Mouse (Mus musculus) MN1 (cell line): ENCODE data around the gene Tnnt1.

Source experiments
- DNase-seq: peaks from one replicate; pipeline ENCODE4 v3.0.0-alpha.2; 2016; ENCODE audit warnings: low spot score

The Tnnt1 gene

DNA sequence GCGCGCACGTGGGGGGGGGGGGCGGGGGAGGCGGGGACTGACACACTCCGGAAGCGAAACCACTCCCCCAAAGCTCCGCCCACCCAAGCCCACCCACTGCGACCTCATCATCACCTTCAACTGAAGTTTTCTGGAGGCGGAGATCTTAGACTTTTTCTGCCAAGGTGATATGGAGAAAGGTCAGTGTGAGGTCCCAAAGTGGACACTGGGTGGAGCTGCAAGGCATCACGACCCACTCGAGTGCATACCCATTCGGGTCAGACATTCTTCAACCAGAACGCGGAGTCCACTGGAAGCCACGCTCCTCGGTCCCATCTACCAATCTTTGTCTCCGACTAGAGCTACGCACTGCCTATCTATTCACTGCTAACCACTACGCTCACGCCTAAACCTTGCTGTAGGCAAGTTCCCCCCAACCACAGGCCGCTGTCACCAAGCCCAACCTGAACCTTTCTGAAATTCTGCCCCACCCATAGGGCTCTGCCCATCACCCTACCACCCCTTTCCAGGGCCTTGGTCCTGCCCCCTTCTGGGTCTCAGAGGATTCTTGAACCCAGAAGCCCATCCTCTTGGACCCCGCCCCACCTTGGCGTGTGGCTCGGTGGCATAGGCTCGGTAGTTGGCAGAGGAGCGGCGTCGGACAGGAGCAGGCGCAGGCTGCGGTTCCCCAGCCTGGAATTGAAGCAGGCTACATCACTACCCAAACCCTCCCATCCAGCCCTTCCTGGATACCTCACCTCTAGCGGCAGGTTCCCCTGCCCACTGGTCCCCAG, 5.2 kb upstream of the Tnnt1 start:
- no peak for DNase-seq

DNA sequence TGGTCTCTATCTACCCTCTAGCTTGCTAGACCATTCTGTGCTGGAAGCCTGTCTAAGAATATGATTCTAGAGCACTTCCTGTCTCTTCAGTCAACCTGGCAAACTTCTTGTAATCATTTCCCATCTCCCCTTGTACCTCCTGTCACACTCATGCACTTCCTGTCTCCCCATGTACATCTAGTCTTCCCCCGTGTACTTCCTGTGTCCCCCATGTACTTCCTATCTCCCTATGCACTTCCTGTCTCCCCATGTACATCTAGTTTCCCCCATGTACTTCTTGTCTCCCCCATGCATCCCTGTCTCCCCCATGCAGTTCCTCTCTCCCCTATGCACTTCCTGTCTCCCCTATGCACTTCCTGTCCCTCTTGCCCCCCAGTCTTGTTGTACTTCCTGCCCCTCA, 2.3 kb upstream of the Tnnt1 start:
- no peak for DNase-seq

- no peak for DNase-seq
Observed at GRCm38 (mm10) chr7:4515853-4516252, 329 bp downstream of the Tnnt1 start.

- DNase-seq, result peak; percentile 30
Observed at GRCm38 (mm10) chr7:4513829-4514712, 2.1 kb downstream of the Tnnt1 start.

DNA sequence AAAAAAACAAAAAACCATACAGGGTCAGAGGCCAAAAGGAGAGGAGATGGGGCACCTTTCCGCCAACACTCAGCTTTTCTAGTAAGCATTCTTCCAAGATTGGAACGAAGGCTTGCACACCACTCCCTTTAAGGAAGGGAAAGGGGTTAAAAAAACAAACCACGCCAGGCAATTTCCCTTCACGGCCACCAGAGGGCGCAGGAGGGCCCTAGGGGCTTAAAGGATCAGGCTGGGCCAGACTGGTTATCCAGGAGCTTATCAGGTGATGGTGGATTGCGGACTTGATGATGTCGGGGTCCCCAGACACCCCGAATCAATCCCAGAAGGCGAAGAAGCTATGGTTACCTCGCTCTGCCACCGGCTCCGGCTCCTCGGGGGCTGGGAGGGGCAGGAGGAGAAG, 2.9 kb downstream of the Tnnt1 start:
- peak; percentile 76 for DNase-seq

GRCm38 (mm10) chr7:4511489-4512224, 4.5 kb downstream of the Tnnt1 start:
- no peak for DNase-seq

DNA sequence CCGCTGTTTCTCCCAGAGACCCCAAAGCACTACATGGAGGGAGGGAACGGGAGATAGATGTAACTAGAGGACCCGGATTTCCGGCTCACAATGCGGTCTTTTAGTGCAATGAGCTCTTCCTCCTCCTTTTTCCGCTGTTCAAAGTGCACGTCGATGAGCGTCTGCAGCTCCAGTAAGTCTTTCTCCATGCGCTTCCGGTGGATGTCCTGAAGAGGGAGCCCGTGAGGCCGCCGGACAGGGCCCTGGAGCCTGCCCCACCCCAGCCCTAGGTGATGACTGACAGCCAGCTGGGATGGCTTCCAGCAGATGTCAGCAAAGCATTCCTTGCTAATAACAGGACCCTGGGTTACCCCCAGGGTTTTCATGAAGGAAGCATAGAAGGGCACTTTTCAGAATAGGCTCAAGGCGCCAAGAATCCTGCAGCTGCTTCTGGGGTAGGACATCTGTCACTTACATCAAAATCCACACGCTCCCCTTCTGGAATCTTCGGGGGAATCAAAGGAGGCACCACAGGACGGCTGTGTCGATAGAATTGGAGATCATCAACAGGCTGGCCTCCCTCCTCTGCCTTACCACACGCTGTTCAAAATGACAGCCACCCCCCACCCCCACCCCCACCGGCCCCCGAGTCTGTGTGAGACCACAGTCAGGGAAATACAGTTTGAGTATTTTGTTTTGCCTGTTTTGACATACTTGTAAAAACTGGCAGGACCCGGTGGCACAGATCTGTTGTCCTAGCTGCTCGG, 6.1 kb downstream of the Tnnt1 start:
- DNase-seq, result peak; percentile 65

DNA sequence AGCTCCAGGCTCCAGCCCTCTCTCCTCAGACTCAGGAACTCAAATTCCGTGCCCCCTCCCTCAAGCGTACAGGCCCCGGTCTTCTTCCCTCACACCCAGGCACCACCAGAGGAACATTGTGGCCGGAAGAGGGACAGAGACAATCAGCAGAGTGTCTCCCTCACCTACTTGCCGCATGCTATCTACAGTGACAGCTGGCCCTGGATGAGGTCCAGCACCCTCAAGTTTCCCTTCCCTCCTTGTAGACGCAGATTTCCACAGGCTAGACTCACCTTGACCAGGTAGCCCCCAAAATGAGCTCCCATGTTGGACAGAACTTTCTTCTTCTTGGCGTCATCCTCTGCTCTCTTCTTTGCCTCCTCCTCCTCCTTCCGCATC, 7.5 kb downstream of the Tnnt1 start:
- no peak for DNase-seq

GRCm38 (mm10) chr7:4508062-4508738, 8.0 kb downstream of the Tnnt1 start:
- DNase-seq, result no peak

DNA sequence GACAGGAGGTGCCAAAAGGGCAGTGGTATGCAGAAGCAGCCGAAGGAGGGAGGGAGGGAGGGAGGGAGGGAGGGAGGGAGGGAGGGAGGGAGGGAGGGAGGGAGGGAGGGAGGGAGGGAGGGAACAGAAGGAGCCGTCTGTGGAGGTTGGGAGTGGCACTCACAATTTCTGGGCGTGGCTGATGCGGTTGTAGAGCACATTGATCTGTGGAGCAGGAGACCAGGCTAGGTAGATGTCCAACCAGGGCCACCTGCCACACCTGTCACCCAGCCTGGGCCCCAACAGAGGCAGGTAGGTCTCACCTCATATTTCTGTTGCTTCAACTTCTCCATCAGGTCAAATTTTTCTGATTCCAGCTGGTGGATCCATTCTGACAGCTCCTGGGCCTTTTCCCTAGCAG, 9.0 kb downstream of the Tnnt1 start:
- DNase-seq, result no peak

- DNase-seq, result no peak
Observed at GRCm38 (mm10) chr7:4504646-4505435, 11.3 kb downstream of the Tnnt1 start.

GRCm38 (mm10) chr7:4503858-4504257, 12.3 kb downstream of the Tnnt1 start:
- DNase-seq, result no peak

- no peak for DNase-seq
Observed at GRCm38 (mm10) chr7:4503100-4503499, 13.1 kb downstream of the Tnnt1 start.

DNA sequence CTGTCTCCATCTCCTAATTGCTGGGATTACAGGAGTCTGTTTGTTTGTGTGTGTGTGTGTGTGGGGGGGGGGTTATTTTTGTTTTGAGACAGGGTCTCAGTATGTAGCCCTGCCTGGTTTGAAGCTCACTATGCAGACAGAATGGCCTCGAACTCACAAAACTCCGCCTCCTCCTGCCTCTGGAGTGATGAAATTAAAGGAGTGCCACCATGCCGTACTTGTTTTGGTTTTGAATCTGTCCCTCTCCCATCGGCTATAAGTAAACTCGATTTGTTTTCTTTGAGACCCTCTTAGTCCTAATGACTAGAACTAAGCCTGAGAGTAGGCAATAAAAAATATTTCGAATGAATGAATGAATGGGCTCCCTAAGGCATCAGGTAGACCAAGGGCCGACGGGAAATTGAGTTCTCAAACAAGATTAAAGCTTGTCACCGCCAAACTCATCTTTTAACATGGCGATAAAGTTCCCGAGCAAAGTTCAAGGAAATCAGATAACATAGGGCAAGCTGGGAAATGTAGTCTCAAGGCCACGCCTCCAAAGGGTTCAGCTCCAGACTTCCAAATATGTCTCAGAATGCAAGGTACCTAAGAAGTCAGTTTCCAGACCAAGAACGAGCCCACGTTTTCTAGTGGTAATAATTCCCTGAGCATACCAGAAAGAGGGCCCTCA, 13.6 kb downstream of the Tnnt1 start:
- peak; percentile 29 for DNase-seq

DNA sequence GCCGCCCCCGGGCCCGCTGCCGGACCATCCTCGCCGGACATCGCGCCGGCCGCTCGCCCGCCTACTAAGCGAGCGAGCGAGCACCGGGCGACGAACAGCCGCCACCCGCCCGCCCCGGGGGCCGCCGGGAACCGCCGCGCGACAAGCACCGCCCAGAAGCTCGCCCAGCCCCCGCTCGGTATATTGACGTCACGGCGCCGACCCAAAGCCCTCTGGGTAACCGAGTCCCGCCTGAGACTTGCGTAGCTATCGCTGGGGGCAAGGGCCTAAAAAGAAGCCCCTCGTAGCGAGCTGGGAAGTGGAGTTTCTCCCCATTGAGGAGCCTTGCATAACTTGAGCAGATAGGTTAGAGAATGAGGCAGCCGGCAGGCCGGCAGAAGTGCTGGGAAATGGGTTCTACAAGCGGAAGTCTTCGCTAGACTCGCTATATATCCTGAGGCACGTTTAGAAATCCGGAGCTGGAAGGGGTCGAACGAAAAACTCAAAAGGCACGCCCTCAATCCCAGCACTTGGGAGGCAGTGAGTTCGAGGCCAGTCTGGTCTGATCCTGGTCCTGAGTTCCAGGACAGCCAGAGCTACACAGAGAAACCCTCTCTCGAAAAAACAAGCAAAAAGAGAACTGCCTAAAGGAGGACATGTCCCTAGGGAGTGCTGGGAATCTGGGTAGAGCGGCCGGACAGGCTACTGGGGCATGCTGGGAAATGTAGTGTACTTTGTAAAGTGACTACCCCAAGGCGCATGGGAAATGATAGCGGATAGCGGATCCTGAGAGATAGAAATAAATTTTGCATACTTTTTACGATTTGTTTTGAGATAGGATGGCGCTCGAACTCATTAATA, 14.4 kb downstream of the Tnnt1 start, which contains the start of gene Ppp1r12c:
Gene Ppp1r12c (minus strand): TSS at position 123 of the 840 bp plus-strand sequence.
- peak; percentile 92 for DNase-seq

DNA sequence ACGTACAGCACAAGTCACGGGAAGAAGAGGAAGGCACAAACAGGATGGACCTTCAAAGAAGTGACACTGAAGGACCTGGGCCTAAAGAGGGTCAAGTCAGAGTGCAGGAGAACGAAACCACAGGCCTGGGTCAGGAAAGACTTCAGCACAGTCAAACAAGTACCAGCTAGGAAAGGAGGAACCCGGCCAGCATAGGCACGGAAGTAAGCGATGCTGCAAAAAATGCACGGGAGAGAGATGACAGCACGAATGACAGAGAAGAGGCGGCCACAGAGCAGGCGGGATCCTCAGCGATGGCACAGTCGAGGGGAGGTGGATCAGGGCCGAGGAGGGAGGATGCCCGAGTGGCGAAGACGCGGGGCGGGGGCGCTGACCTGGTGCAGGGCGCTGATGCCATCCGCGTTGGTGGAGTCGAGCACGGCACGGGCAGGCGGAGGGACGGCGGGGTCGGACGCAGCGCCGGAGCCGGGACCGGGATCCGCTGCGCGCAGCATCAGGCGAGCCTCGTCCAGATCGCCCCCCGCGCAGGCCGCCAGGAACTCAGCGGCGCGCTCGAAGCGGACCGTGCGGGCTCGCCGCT, 15.2 kb downstream of the Tnnt1 start:
- DNase-seq, result peak; percentile 44

DNA sequence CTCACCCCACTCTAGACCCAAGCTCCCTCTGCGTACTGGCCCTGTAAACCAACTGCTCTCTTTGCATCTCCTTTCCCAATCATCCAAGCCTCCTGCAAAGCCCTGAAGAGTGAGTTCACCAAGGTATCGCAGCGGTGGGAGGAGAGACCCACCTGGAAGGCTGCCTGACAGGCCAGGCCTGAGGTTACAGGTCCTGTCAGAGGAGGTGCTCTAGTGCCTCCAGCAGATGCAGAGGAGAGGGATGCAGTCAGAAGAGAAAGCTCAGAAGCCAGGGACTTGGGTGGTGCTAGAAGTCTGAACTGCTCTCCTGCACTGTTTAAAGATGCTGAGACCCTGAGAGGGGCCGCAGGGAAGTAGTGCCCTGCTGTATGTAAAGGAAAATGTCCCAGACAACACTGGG, 17.1 kb downstream of the Tnnt1 start:
- no peak for DNase-seq

DNA sequence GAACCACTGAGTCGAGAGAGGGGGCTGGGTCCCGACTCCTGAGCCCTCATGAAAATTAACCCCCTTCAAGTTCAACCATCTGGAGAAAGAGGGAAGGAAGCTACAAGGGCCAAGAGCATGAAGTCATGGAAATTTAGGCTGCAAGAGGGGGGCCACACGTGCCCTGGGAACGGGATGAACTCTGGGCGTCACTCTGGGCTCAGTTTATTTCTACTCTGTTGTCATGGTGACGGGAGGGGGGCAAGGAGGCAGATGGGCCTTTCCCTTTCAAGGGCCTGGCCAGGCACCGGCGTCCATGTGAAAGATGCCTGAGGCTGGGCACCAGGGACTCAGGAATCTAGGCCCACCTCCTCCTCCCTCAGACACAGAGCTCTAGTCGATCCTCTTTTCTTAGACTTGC, 17.9 kb downstream of the Tnnt1 start:
- DNase-seq, result peak; percentile 84
